Mouse (Mus musculus): ENCODE measurements around the gene Lmtk3.

Gene Lmtk3

GRCm38 (mm10) chr7:45784524-45785372 is 1.2 kb downstream of the Lmtk3 start, which contains the start of gene Sult2b1:
Gene Sult2b1, minus strand, starts transcription at chr7:45784669.
- in situ Hi-C loops (cut with MseI, MboI) = no loop called here

- in situ Hi-C loops (cut with MseI, MboI) = no loop called here
Observed at GRCm38 (mm10) chr7:45785388-45786135, 2.0 kb downstream of the Lmtk3 start.

GRCm38 (mm10) chr7:45786136-45786578 is 2.6 kb downstream of the Lmtk3 start:
- in situ Hi-C loops (cut with MseI, MboI) = no loop called here

- in situ Hi-C loops (cut with MseI, MboI) = no loop called here
Observed at GRCm38 (mm10) chr7:45786661-45787413, 3.3 kb downstream of the Lmtk3 start.

GRCm38 (mm10) chr7:45787642-45788041 is 4.1 kb downstream of the Lmtk3 start:
- in situ Hi-C loops (cut with MseI, MboI) = no loop called here

GRCm38 (mm10) chr7:45790721-45791120 is 7.2 kb downstream of the Lmtk3 start:
- in situ Hi-C loops (cut with MseI, MboI) = no loop called here

- in situ Hi-C loops (cut with MseI, MboI) = no loop called here
Observed at GRCm38 (mm10) chr7:45791756-45792490, 8.4 kb downstream of the Lmtk3 start.

- in situ Hi-C loops (cut with MseI, MboI) = no loop called here
Observed at GRCm38 (mm10) chr7:45793240-45793639, 9.7 kb downstream of the Lmtk3 start.

- in situ Hi-C loops (cut with MseI, MboI) = no loop called here
Observed at GRCm38 (mm10) chr7:45793969-45794585, 10.5 kb downstream of the Lmtk3 start.

GRCm38 (mm10) chr7:45794971-45795370 is 11.4 kb downstream of the Lmtk3 start:
- in situ Hi-C loops (cut with MseI, MboI) = no loop called here

GRCm38 (mm10) chr7:45796950-45797349 is 13.4 kb downstream of the Lmtk3 start:
- in situ Hi-C loops (cut with MseI, MboI) = no loop called here

GRCm38 (mm10) chr7:45797661-45798510 is 14.3 kb downstream of the Lmtk3 start:
- in situ Hi-C loops (cut with MseI, MboI) = no loop called here

GRCm38 (mm10) chr7:45798511-45798836 is 14.9 kb downstream of the Lmtk3 start:
- in situ Hi-C loops (cut with MseI, MboI) = no loop called here

GRCm38 (mm10) chr7:45798931-45799330 is 15.4 kb downstream of the Lmtk3 start:
- in situ Hi-C loops (cut with MseI, MboI) = no loop called here

GRCm38 (mm10) chr7:45800001-45800400 is 16.5 kb downstream of the Lmtk3 start:
- in situ Hi-C loops (cut with MseI, MboI) = loop anchor here in 1 of 2 experiments (5.0 kb wide), 1 partner anchor 63 kb away; no protein-coding TSS in a partner anchor

GRCm38 (mm10) chr7:45800546-45801204 is 17.1 kb downstream of the Lmtk3 start:
- in situ Hi-C loops (cut with MseI, MboI) = loop anchor here in 1 of 2 experiments (5.0 kb wide), 1 partner anchor 63 kb away; no protein-coding TSS in a partner anchor

- in situ Hi-C loops (cut with MseI, MboI) = loop anchor here in 1 of 2 experiments (5.0 kb wide), 1 partner anchor 64 kb away; no protein-coding TSS in a partner anchor
Observed at GRCm38 (mm10) chr7:45801348-45801747, 17.8 kb downstream of the Lmtk3 start.

- in situ Hi-C loops (cut with MseI, MboI) = loop anchor here in 1 of 2 experiments (5.0 kb wide), 1 partner anchor 65 kb away; no protein-coding TSS in a partner anchor
Observed at GRCm38 (mm10) chr7:45802551-45802950, 19.0 kb downstream of the Lmtk3 start.

GRCm38 (mm10) chr7:45805941-45806340 is 22.4 kb downstream of the Lmtk3 start:
- in situ Hi-C loops (cut with MseI, MboI) = loop anchor here in 1 of 2 experiments (5.0 kb wide), 1 partner anchor 69 kb away; no protein-coding TSS in a partner anchor
